Mouse (Mus musculus): ENCODE data around the gene Mia2. TPM values are rescaled to one million over a fixed set of nuclear protein-coding genes. Genes with fewer than 3 reads are reported as not detected.

Mia2 gene
- polyA plus RNA-seq, 1 experiment from 2014 or later, result 79.6 TPM

DNA sequence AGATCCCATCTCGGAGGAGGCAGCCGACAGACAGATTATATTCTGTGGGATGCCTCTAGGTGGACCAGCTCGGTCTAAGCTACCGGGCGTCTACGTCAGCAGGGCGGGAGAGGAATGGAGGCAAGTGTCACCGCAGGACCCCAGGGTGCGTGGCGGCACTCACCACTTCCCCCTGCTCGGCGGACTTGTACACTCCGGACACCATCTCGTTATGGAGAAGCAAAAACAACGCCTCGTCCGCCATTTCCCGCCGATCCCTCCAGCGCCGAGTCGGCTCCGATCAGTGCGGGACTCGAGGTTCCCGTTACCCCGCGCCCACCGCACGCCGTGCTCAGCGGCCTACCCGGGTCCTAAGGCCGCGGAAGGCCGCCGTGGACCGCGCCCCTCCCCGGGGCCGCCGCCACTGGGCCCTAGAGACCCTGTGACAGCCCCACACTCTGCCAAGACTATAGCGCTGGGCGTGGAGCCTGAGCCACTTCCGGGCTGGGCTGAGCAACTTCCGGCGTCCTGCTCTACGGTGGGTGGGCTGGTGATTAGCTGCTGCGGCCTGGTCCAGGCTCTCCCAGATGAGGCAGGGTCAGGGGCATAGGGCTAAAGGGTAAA, 34.5 kb upstream of the Mia2 start, which contains the start of gene Trappc6b:
Gene Trappc6b, minus strand, starts transcription at position 480 of the 603 bp plus-strand sequence.
- peak; percentile 96 for ATAC-seq (ENCODE audit: insufficient read depth, low FRiP score)
- H3K4me1 ChIP-seq (ENCODE audit: control insufficient read depth, insufficient read depth, low read length), result peaks cover 12% of the 10 kb centered on the region; the same call in 1 of the 2 replicates
- peak within 1 kb of the TSS; percentile 77 for H3K4me3 ChIP-seq (replicated peaks; ENCODE audit: low read length)
- under 1% methylated on average over 49 of the region's 49 CpGs for WGBS
- no peaks in the 10 kb centered on the region for H3K27me3 ChIP-seq (ENCODE audit: control insufficient read depth, insufficient read depth, low read length)
- peak within 1 kb of the TSS; percentile 86 for H3K27ac ChIP-seq (ENCODE audit: low read length)
- H3K4me2 ChIP-seq (ENCODE audit: low read depth, low read length), result peak within 1 kb of the TSS; percentile 65
- peaks cover 9% of the 10 kb centered on the region for H3K36me3 ChIP-seq (ENCODE audit: control insufficient read depth, insufficient read depth, low read length)
- H3K9ac ChIP-seq (ENCODE audit: low read length), result peak within 1 kb of the TSS; percentile 98
- 0 out of 2 replicates have a peak, but pooled peaks cover 3% of the 10 kb centered on the region for H3K9me3 ChIP-seq (replicated peaks; ENCODE audit: control insufficient read depth, low read length)

- Histone ChIP-seq H3K27me3 (ENCODE audit: control insufficient read depth, insufficient read depth, low read length) (no peaks in the 10 kb centered on the region), H3K4me1 (ENCODE audit: control insufficient read depth, insufficient read depth, low read length) (peaks cover 12% of the 10 kb centered on the region), H3K9me3 (replicated peaks; ENCODE audit: control insufficient read depth, low read length) (no peaks in the 10 kb centered on the region), H3K4me2 (ENCODE audit: low read depth, low read length) (no peak overlapping the region), H3K4me3 (replicated peaks; ENCODE audit: low read length) (no peak overlapping the region), H3K9ac (ENCODE audit: low read length) (no peak overlapping the region), H3K27ac (ENCODE audit: low read length) (no peak overlapping the region), H3K36me3 (ENCODE audit: control insufficient read depth, insufficient read depth, low read length) (peaks cover 10% of the 10 kb centered on the region; the same call in 1 of the 2 replicates)
- 83% methylated on average over 8 of the region's 8 CpGs for WGBS
- ATAC-seq (ENCODE audit: insufficient read depth, low FRiP score), result no peak
These were observed 30.8 kb upstream of the Mia2 start for GRCm38 (mm10) chr12:59064837-59065236.

DNA sequence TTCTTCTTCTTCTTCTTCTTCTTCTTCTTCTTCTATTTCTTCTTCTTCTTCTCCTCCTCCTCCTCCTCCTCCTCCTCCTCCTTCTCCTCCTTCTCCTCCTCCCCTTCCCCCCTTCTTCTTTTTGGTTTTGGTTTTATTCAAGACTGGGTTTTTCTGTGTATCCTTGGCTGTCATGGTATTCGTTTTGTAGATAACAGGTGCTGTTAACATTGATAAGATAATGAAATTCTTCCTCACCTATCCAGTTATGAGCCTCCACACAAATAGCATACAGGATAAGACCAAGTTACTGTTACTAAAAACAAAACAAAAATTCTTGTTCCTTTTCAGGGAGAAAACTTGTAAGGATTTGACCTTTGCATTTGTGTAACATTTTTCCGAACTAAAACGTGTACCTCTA, 29.8 kb upstream of the Mia2 start:
- 43% methylated on average over 3 of the region's 3 CpGs for WGBS
- no peaks in the 10 kb centered on the region for H3K27me3 ChIP-seq (ENCODE audit: control insufficient read depth, insufficient read depth, low read length)
- peaks cover 8% of the 10 kb centered on the region for H3K4me1 ChIP-seq (ENCODE audit: control insufficient read depth, insufficient read depth, low read length)
- no peaks in the 10 kb centered on the region for H3K9me3 ChIP-seq (replicated peaks; ENCODE audit: control insufficient read depth, low read length)
- H3K9ac ChIP-seq (ENCODE audit: low read length), result peak overlapping the region; percentile 69
- H3K27ac ChIP-seq (ENCODE audit: low read length), result peak overlapping the region; percentile 90
- peaks cover 14% of the 10 kb centered on the region for H3K36me3 ChIP-seq (ENCODE audit: control insufficient read depth, insufficient read depth, low read length)
- H3K4me3 ChIP-seq (replicated peaks; ENCODE audit: low read length), result peak overlapping the region; percentile 98
- no peak for ATAC-seq (ENCODE audit: insufficient read depth, low FRiP score)
- peak overlapping the region; percentile 72 for H3K4me2 ChIP-seq (ENCODE audit: low read depth, low read length)

DNA sequence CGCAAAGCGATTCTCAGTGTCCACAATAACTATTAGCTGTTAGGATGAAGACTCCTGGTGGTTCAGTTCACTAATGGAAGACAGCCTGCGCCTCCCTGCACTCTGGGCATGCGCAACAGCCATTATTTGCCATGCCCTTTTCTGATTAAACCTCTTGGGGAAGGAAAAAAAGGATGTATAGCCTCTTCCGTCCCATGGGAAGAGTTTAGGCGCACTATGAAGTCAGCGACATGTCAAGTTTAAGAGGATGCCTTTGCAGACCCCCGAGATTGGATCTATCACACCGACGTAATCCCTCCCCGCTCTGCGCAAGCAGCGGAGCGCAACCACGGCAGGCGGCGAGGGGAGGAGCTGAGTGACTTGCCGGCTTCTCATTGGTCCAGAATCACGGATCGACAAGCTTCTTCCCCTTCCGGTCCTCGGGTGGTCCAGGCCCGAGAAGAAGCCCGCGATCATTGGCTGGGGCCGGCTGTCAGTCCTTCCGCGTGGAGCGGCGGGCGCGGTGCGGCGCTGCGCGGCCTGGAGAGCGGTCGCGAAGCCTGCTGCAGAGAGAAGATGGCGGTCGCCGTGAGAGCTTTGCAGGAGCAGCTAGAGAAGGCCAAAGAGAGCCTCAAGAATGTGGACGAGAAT, 29.0 kb upstream of the Mia2 start, which contains the start of gene Pnn:
Gene Pnn, plus strand, starts transcription at position 437 of the 630 bp plus-strand sequence.
- H3K36me3 ChIP-seq (ENCODE audit: control insufficient read depth, insufficient read depth, low read length), result peaks cover 17% of the 10 kb centered on the region
- H3K4me2 ChIP-seq (ENCODE audit: low read depth, low read length), result peak within 1 kb of the TSS; percentile 74
- ATAC-seq (ENCODE audit: insufficient read depth, low FRiP score), result peak; percentile 99
- H3K27ac ChIP-seq (ENCODE audit: low read length), result peak within 1 kb of the TSS; percentile 90
- peak within 1 kb of the TSS; percentile 98 for H3K4me3 ChIP-seq (replicated peaks; ENCODE audit: low read length)
- WGBS, result under 1% methylated on average over 43 of the region's 43 CpGs
- peak within 1 kb of the TSS; percentile 100 for H3K9ac ChIP-seq (ENCODE audit: low read length)
- H3K27me3 ChIP-seq (ENCODE audit: control insufficient read depth, insufficient read depth, low read length), result no peaks in the 10 kb centered on the region
- no peaks in the 10 kb centered on the region for H3K9me3 ChIP-seq (replicated peaks; ENCODE audit: control insufficient read depth, low read length)
- H3K4me1 ChIP-seq (ENCODE audit: control insufficient read depth, insufficient read depth, low read length), result peaks cover 8% of the 10 kb centered on the region

DNA sequence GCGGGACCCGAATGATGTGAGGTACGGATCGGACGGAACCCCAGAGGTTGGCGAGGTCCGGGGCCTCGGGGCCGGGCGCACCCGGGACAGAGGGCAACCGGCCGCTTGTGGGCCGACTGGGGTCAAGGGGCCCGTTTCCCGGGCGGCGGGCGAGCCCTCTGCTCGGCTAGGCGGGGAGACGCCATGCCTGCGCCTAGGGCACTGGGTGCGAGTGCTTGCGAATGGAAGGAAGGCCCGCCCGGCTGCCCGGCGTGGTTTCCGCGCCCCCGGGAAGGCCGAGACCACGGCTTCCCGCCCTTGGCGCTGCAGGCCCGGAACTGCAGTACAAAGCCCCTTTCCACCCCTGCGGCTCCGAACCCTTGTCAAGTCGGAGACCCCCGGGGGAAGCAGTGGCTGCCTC, 28.5 kb upstream of the Mia2 start:
- peak; percentile 42; the same call in 1 of the 2 replicates for ATAC-seq (ENCODE audit: insufficient read depth, low FRiP score)
- peak overlapping the region; percentile 88 for H3K27ac ChIP-seq (ENCODE audit: low read length)
- under 1% methylated on average over 38 of the region's 41 CpGs for WGBS
- peak overlapping the region; percentile 74 for H3K4me2 ChIP-seq (ENCODE audit: low read depth, low read length)
- H3K36me3 ChIP-seq (ENCODE audit: control insufficient read depth, insufficient read depth, low read length), result peaks cover 20% of the 10 kb centered on the region
- no peaks in the 10 kb centered on the region for H3K9me3 ChIP-seq (replicated peaks; ENCODE audit: control insufficient read depth, low read length)
- H3K27me3 ChIP-seq (ENCODE audit: control insufficient read depth, insufficient read depth, low read length), result no peaks in the 10 kb centered on the region
- peak overlapping the region; percentile 100 for H3K9ac ChIP-seq (ENCODE audit: low read length)
- H3K4me1 ChIP-seq (ENCODE audit: control insufficient read depth, insufficient read depth, low read length), result peaks cover 8% of the 10 kb centered on the region
- peak overlapping the region; percentile 98 for H3K4me3 ChIP-seq (replicated peaks; ENCODE audit: low read length)

DNA sequence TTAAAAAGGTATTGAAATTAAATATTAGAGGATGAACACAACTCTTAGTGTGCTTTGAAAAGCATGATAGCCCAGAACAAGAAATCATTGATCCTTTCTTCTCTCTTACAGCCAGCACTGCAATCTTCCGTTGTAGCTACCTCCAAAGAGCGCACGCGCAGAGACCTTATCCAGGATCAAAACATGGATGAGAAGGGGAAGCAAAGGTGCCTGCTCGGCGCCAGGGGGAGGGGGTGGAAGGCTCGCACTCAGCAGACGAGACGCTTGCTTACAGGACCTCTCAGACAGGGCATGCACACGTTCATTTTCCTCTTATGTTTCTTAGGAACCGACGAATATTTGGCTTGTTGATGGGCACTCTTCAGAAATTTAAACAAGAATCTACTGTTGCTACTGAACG, 26.8 kb upstream of the Mia2 start:
- H3K4me2 ChIP-seq (ENCODE audit: low read depth, low read length), result no peak overlapping the region
- H3K9ac ChIP-seq (ENCODE audit: low read length), result no peak overlapping the region
- peaks cover 26% of the 10 kb centered on the region for H3K36me3 ChIP-seq (ENCODE audit: control insufficient read depth, insufficient read depth, low read length)
- H3K4me1 ChIP-seq (ENCODE audit: control insufficient read depth, insufficient read depth, low read length), result peaks cover 8% of the 10 kb centered on the region
- no peak for ATAC-seq (ENCODE audit: insufficient read depth, low FRiP score)
- no peaks in the 10 kb centered on the region for H3K27me3 ChIP-seq (ENCODE audit: control insufficient read depth, insufficient read depth, low read length)
- no peak overlapping the region for H3K4me3 ChIP-seq (replicated peaks; ENCODE audit: low read length)
- no peak overlapping the region for H3K27ac ChIP-seq (ENCODE audit: low read length)
- H3K9me3 ChIP-seq (replicated peaks; ENCODE audit: control insufficient read depth, low read length), result no peaks in the 10 kb centered on the region
- WGBS, result 92% methylated on average over 13 of the region's 13 CpGs

DNA sequence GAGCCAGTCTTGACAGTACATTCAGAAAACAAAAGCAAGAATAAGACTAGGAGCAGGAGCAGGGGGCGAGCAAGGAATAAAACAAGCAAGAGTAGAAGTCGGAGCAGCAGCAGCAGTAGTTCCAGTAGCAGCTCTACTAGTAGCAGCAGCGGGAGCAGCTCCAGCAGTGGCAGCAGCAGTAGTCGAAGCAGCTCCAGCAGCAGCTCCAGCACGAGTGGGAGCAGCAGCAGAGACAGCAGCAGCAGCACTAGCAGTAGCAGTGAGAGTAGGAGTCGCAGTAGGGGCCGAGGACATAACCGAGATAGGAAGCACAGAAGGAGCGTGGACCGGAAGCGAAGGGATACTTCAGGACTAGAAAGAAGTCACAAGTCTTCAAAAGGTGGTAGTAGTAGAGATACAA, 23.3 kb upstream of the Mia2 start:
- Histone ChIP-seq H3K9me3 (replicated peaks; ENCODE audit: control insufficient read depth, low read length) (no peaks in the 10 kb centered on the region), H3K27me3 (ENCODE audit: control insufficient read depth, insufficient read depth, low read length) (no peaks in the 10 kb centered on the region), H3K9ac (ENCODE audit: low read length) (no peak overlapping the region), H3K4me3 (replicated peaks; ENCODE audit: low read length) (no peak overlapping the region), H3K27ac (ENCODE audit: low read length) (no peak overlapping the region), H3K4me2 (ENCODE audit: low read depth, low read length) (no peak overlapping the region), H3K36me3 (ENCODE audit: control insufficient read depth, insufficient read depth, low read length) (peaks cover 26% of the 10 kb centered on the region), H3K4me1 (ENCODE audit: control insufficient read depth, insufficient read depth, low read length) (peaks cover 5% of the 10 kb centered on the region; the same call in 1 of the 2 replicates)
- WGBS, result 87% methylated on average over 11 of the region's 11 CpGs
- no peak for ATAC-seq (ENCODE audit: insufficient read depth, low FRiP score)

DNA sequence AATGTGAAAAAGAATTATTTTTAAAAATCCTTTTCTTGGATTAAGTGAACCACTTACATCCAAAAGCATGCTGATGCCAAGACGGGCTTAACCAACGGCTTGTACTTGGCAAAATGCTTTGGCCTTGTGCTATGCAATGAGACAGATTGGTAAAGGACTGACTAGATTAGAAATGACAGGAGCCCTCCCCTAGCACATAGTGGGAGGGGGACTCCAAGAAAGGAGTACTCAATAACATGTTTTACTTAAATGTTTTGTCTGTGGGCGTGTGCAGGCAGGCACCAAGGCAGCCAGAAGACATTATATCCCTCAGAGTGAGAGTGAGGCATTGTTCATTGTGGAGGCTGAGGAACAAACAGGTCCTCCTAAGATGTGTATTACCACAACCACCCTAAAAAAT, 21.5 kb upstream of the Mia2 start:
- no peak for ATAC-seq (ENCODE audit: insufficient read depth, low FRiP score)
- Histone ChIP-seq H3K27ac (ENCODE audit: low read length) (no peak overlapping the region), H3K4me3 (replicated peaks; ENCODE audit: low read length) (no peak overlapping the region), H3K4me2 (ENCODE audit: low read depth, low read length) (no peak overlapping the region), H3K27me3 (ENCODE audit: control insufficient read depth, insufficient read depth, low read length) (no peaks in the 10 kb centered on the region), H3K9me3 (replicated peaks; ENCODE audit: control insufficient read depth, low read length) (no peaks in the 10 kb centered on the region), H3K9ac (ENCODE audit: low read length) (no peak overlapping the region), H3K4me1 (ENCODE audit: control insufficient read depth, insufficient read depth, low read length) (no peaks in the 10 kb centered on the region), H3K36me3 (ENCODE audit: control insufficient read depth, insufficient read depth, low read length) (peaks cover 22% of the 10 kb centered on the region)
- 74% methylated on average over 3 of the region's 3 CpGs for WGBS

GRCm38 (mm10) chr12:59076996-59077395, 18.6 kb upstream of the Mia2 start:
- H3K27ac ChIP-seq (ENCODE audit: low read length), result no peak overlapping the region
- no peak overlapping the region for H3K4me2 ChIP-seq (ENCODE audit: low read depth, low read length)
- 0 out of 2 replicates have a peak, but pooled peaks cover 7% of the 10 kb centered on the region for H3K36me3 ChIP-seq (ENCODE audit: control insufficient read depth, insufficient read depth, low read length)
- no peak overlapping the region for H3K9ac ChIP-seq (ENCODE audit: low read length)
- ATAC-seq (ENCODE audit: insufficient read depth, low FRiP score), result no peak
- H3K4me3 ChIP-seq (replicated peaks; ENCODE audit: low read length), result no peak overlapping the region
- 79% methylated on average over 3 of the region's 3 CpGs for WGBS
- H3K4me1 ChIP-seq (ENCODE audit: control insufficient read depth, insufficient read depth, low read length), result no peaks in the 10 kb centered on the region
- H3K27me3 ChIP-seq (ENCODE audit: control insufficient read depth, insufficient read depth, low read length), result no peaks in the 10 kb centered on the region
- no peaks in the 10 kb centered on the region for H3K9me3 ChIP-seq (replicated peaks; ENCODE audit: control insufficient read depth, low read length)
